Mouse (Mus musculus): Measurements from ENCODE around the gene Srcin1.

Srcin1 gene

GRCm38 (mm10) chr11:97548757-97549156 is 27.2 kb downstream of the Srcin1 start:
- no peak for DNase-seq

GRCm38 (mm10) chr11:97547957-97548706 is 27.9 kb downstream of the Srcin1 start:
- no peak for DNase-seq

GRCm38 (mm10) chr11:97546804-97547411 is 29.1 kb downstream of the Srcin1 start:
- peak; percentile 28 to 33 for DNase-seq

- DNase-seq = no peak
These were observed 30.0 kb downstream of the Srcin1 start for GRCm38 (mm10) chr11:97545808-97546560.

- DNase-seq = no peak
These were observed 32.1 kb downstream of the Srcin1 start for GRCm38 (mm10) chr11:97543883-97544282.

GRCm38 (mm10) chr11:97543181-97543733 is 32.7 kb downstream of the Srcin1 start:
- no peak for DNase-seq

GRCm38 (mm10) chr11:97542171-97543150 is 33.5 kb downstream of the Srcin1 start:
- no peak for DNase-seq

GRCm38 (mm10) chr11:97540604-97541003 is 35.4 kb downstream of the Srcin1 start:
- peak; percentile 50 to 82 for DNase-seq

GRCm38 (mm10) chr11:97540136-97540535 is 35.9 kb downstream of the Srcin1 start:
- DNase-seq = no peak

- DNase-seq = no peak
These were observed 36.4 kb downstream of the Srcin1 start for GRCm38 (mm10) chr11:97539622-97540021.

GRCm38 (mm10) chr11:97537580-97538089 is 38.4 kb downstream of the Srcin1 start:
- DNase-seq = no peak

GRCm38 (mm10) chr11:97536835-97537579 is 39.0 kb downstream of the Srcin1 start:
- peak in 1 of 2 experiments; percentile 25 for DNase-seq

GRCm38 (mm10) chr11:97536083-97536747 is 39.8 kb downstream of the Srcin1 start:
- DNase-seq = no peak

- DNase-seq = no peak
These were observed 40.3 kb downstream of the Srcin1 start for GRCm38 (mm10) chr11:97535660-97536059.

- DNase-seq = no peak
These were observed 40.7 kb downstream of the Srcin1 start for GRCm38 (mm10) chr11:97535308-97535630.

- no peak for DNase-seq
These were observed 41.3 kb downstream of the Srcin1 start for GRCm38 (mm10) chr11:97534442-97535307.

GRCm38 (mm10) chr11:97533653-97534052 is 42.3 kb downstream of the Srcin1 start:
- DNase-seq = no peak

GRCm38 (mm10) chr11:97532950-97533582 is 42.9 kb downstream of the Srcin1 start:
- DNase-seq = no peak

- no peak for DNase-seq
These were observed 43.6 kb downstream of the Srcin1 start for GRCm38 (mm10) chr11:97532354-97532753.
